Mouse (Mus musculus) heart, postnatal 0 days (tissue): ENCODE results near the gene Igfbp6.

ENCODE experiments used
- CTCF ChIP-seq: IDR thresholded peaks from 2 replicates; pipeline ENCODE4 v1.5.1; 2016; ENCODE audit warnings: antibody characterized with exemption, control low read depth, low read depth
- EP300 ChIP-seq: IDR thresholded peaks from 2 replicates; pipeline ENCODE4 v1.6.1; 2016; ENCODE audit warnings: antibody characterized with exemption, low read depth

GRCm38 (mm10) chr15:102193652-102194051, 49.5 kb downstream of the Igfbp6 start:
- no peak for TF ChIP-seq CTCF
- TF ChIP-seq EP300, result no peak
